ENCODE assay signal across 8 mouse cellular contexts in the genomic region with DNA sequence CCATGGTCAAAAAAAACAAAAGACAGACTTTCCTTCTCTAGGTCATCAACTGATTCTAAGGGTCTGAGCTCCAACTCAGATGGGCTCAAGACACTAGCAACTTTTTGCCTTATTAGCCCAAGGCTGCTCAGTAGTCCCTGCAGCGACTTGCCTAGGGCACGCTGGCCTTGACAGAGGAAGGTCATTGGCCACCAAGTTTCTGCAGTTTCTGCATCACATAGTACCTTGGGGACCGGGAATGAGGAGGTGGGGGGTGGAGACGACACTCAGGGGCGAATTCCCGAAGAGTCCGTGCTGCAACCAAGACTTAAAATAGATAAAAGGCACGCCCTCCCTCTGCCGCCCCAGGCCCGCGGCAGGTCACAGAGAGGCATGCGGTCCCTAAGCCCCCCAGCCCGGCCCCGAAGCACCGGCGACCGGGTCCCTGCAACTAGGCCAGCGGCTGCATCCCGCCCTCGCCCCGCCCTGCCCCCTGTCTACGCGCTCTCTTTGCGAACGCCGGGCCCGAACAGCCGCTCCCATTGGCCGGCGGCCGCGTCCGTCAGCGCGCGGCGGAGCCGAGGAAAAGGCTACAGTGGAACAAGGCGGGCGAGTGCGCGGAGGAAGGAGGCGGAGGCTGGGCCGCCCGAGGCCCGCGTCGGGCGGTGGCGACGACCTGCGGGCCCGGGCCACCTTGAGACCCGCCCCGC. TPM values are rescaled to one million over a fixed set of nuclear protein-coding genes. Genes with fewer than 3 reads are reported as not detected.
A peak's percentile ranks its signal among the peaks of the same experiment; 100 is the strongest.
DNase-seq lines count a peak whose midpoint lies in the region; ATAC-seq lines count a peak whose summit lies in the region.

No protein-coding gene starts in this region.

- peaks cover 33 to 51% of the 10 kb centered on the region in 2 experiments for H3K4me1 ChIP-seq in heart, embryonic 14.5 days (ENCODE audit: control insufficient read depth in 2 of 2, insufficient read depth in 2 of 2, low read length in 2 of 2)
- H3K4me1 ChIP-seq in liver, embryonic 13.5 days (replicated peaks) = peaks cover 51% of the 10 kb centered on the region
- H3K4me1 ChIP-seq in stomach, embryonic 16.5 days (ENCODE audit: control insufficient read depth, insufficient read depth, low read length) = peaks cover 34% of the 10 kb centered on the region

- H3K4me2 ChIP-seq in heart, embryonic 14.5 days (ENCODE audit: low read length) = peak overlapping the region; percentile 87
- H3K4me2 ChIP-seq in liver, embryonic 13.5 days = peak overlapping the region; percentile 85
- peak overlapping the region; percentile 76 for H3K4me2 ChIP-seq in stomach, embryonic 16.5 days (ENCODE audit: low read depth, low read length)

- peak overlapping the region; percentile 99 for H3K9ac ChIP-seq in heart, embryonic 14.5 days (ENCODE audit: low read length)
- H3K9ac ChIP-seq in liver, embryonic 13.5 days = peak overlapping the region; percentile 90
- peak overlapping the region; percentile 100 for H3K9ac ChIP-seq in stomach, embryonic 16.5 days (ENCODE audit: low read length)

- H3K4me3 ChIP-seq in heart, embryonic 14.5 days (ENCODE audit: control insufficient read depth in 1 of 2, insufficient read depth in 1 of 2, low read depth in 1 of 2, low read length in 2 of 2) = peak overlapping the region; percentile 72 to 82
- peak overlapping the region; percentile 78 for H3K4me3 ChIP-seq in liver, embryonic 13.5 days (replicated peaks)
- H3K4me3 ChIP-seq in stomach, embryonic 16.5 days (replicated peaks; ENCODE audit: low read length) = peak overlapping the region; percentile 78

- ATAC-seq in erythroid progenitor cell, adult 5-6 weeks (replicated peaks; ENCODE audit: low FRiP score, poor library complexity, severe bottlenecking) = peak; percentile 76
- peak; percentile 90 for ATAC-seq in heart, embryonic 14.5 days (ENCODE audit: insufficient number of reproducible peaks, insufficient read depth, low FRiP score, low read depth)
- peak; percentile 97 for ATAC-seq in liver, embryonic 13.5 days (ENCODE audit: low read depth)
- ATAC-seq in stomach, embryonic 16.5 days (ENCODE audit: insufficient read depth, low FRiP score) = peak; percentile 94

- H3K27ac ChIP-seq in heart, embryonic 14.5 days (replicated peaks in 1 of 2; ENCODE audit: control insufficient read depth in 1 of 2, insufficient read depth in 1 of 2, low read depth in 2 of 2, low read length in 2 of 2) = peak overlapping the region; percentile 65 to 97
- peak overlapping the region; percentile 76 for H3K27ac ChIP-seq in liver, embryonic 13.5 days
- peak overlapping the region; percentile 94 for H3K27ac ChIP-seq in stomach, embryonic 16.5 days (ENCODE audit: low read length)

- peak; percentile 97 for DNase-seq in CD4-positive helper T cell, adult 2 months (ENCODE audit: low read depth, low spot score)
- DNase-seq in brain, embryonic 18.5 days (ENCODE audit: low read depth, low spot score) = peak; percentile 79
- peak; percentile 97 for DNase-seq in kidney, postnatal 14 days
- DNase-seq in liver, embryonic 13.5 days = peak; percentile 88
- peak; percentile 95 for DNase-seq in neural tube, embryonic 10.5 days (ENCODE audit: extremely low spot score, low spot score)

- H3K36me3 ChIP-seq in heart, embryonic 14.5 days (ENCODE audit: control insufficient read depth, insufficient read depth, low read length) = peaks cover 8% of the 10 kb centered on the region
- H3K36me3 ChIP-seq in liver, embryonic 13.5 days = no peaks in the 10 kb centered on the region
- H3K36me3 ChIP-seq in stomach, embryonic 16.5 days (ENCODE audit: control insufficient read depth, insufficient read depth, low read length) = no peaks in the 10 kb centered on the region

- H3K27me3 ChIP-seq in heart, embryonic 14.5 days (ENCODE audit: control insufficient read depth, insufficient read depth, low read length) = no peaks in the 10 kb centered on the region
- peaks cover 29% of the 10 kb centered on the region for H3K27me3 ChIP-seq in liver, embryonic 13.5 days
- no peaks in the 10 kb centered on the region for H3K27me3 ChIP-seq in stomach, embryonic 16.5 days (ENCODE audit: control insufficient read depth, insufficient read depth, low read length)

- H3K9me3 ChIP-seq in heart, embryonic 14.5 days (ENCODE audit: control insufficient read depth, low read length) = no peaks in the 10 kb centered on the region
- no peaks in the 10 kb centered on the region for H3K9me3 ChIP-seq in liver, embryonic 13.5 days (replicated peaks)
- no peaks in the 10 kb centered on the region for H3K9me3 ChIP-seq in stomach, embryonic 16.5 days (replicated peaks; ENCODE audit: control insufficient read depth, low read length)

- WGBS in heart, embryonic 14.5 days = under 1% methylated on average over 45 of the region's 55 CpGs
- WGBS in liver, embryonic 13.5 days (ENCODE audit: insufficient replicate concordance) = under 1% methylated on average over 55 of the region's 55 CpGs
- WGBS in stomach, embryonic 16.5 days = under 1% methylated on average over 53 of the region's 55 CpGs

RNA-seq across cellular contexts. Expression of gene Prdm11, which starts 0.7 kb away (rescaled TPM):
- total RNA-seq in erythroid progenitor cell, adult 5-6 weeks (2015; ENCODE audit: low replicate concordance) = 0.84 and 2.2 TPM in 2 replicates
- total RNA-seq in erythroid progenitor cell, adult 5-6 weeks (2017; ENCODE audit: low replicate concordance) = 0.26 and 7.7 TPM in 2 replicates
- polyA plus RNA-seq in heart, embryonic 14.5 days (2014; fragmentation: Nextera tagmentation; extraction: Ambion mirVana) = 3.3 and 4.2 TPM in 2 replicates
- 3.7 and 4.2 TPM in 2 replicates for polyA plus RNA-seq in liver, embryonic 13.5 days (2015; fragmentation: Nextera tagmentation; extraction: Ambion mirVana)
- polyA plus RNA-seq in stomach, embryonic 16.5 days (2015; fragmentation: Nextera tagmentation; extraction: Ambion mirVana) = 9.3 and 9.9 TPM in 2 replicates

Comparison
In these comparisons a context has a peak if more than half of its experiments do, and no peak if none do; other contexts are left out.
1. Peak in every context shown above with its lines: DNase-seq, ATAC-seq, H3K4me3 ChIP-seq and H3K27ac ChIP-seq.